Mouse (Mus musculus) left cerebral cortex, adult 11 months (tissue): Measurements from ENCODE around the gene Usp16.

Experiments
- DNase-seq: peaks from one replicate; pipeline ENCODE4 v3.0.0; 2022; ENCODE audit warnings: low spot score

Usp16 gene

DNA sequence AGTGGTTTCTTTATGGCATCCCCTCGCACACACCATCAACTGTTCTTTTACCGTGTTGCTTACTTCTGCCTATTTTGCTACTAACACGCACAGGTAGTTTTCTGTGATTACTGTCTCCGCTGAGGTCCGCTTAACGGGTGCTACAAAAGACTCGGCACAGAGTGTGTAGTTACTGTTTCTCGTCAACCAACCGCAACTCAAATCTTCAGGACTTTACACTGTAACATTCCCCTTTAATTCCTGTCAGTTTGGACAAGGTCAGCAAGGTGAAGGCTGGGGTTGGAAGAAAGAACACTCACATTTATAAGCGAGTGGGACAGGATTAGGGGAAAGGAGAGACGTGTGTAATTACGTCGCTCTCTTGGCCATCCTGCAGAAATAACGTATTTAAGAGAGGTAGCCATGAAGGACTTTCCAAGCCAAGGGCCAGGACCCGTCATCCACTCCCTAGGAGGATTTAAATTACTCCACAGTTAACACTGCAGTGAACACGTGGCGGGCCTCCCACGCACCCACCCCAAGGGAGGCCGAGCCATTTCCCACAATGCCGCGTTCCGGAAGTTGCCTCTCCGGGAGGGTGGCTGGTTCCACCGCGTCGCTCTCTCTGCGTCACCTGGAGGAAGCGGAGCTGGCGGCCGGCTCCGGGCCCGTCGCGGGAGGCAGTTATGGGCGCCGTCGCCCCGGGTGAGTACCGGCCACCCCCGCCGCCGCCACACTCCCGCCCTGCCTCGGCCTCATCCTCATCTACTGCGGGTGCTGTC lies at the start of gene Usp16:
Gene Usp16, plus strand, starts transcription at position 285 of the 761 bp plus-strand sequence.
- DNase-seq, result peak; percentile 82

- DNase-seq, result no peak
Measured at GRCm38 (mm10) chr16:87405001-87405400, 49.5 kb upstream of the Usp16 start.

- no peak for DNase-seq
Measured at GRCm38 (mm10) chr16:87420662-87421061, 33.8 kb upstream of the Usp16 start.

GRCm38 (mm10) chr16:87427516-87427915 lies 27.0 kb upstream of the Usp16 start:
- DNase-seq, result no peak

GRCm38 (mm10) chr16:87432033-87432814 lies 22.3 kb upstream of the Usp16 start, which contains the start of gene Ltn1:
Ltn1 (minus strand) TSS chr16:87432612.
- DNase-seq, result peak; percentile 98

GRCm38 (mm10) chr16:87434266-87434665 lies 20.2 kb upstream of the Usp16 start:
- no peak for DNase-seq

DNA sequence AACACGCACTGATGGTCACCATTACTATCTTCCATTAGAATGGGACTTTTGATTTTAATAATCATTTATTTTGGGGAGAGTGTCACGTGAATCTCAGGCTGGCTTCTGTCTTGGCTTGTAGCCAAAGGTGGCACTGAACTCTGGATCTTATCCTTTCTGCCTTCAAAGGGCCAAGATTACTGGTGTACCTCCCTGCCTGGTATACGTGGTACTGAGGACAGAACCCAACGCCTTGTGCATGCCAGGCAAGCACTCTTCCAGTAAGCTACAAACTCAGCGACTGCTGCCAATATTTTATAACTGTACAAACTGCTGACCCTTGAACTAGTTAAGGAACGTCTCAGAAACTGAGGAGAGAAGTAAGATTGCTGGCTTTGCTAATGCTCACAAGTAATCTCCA lies 19.6 kb upstream of the Usp16 start:
- DNase-seq, result no peak

- no peak for DNase-seq
Measured at GRCm38 (mm10) chr16:87435411-87436205, 18.9 kb upstream of the Usp16 start.

DNA sequence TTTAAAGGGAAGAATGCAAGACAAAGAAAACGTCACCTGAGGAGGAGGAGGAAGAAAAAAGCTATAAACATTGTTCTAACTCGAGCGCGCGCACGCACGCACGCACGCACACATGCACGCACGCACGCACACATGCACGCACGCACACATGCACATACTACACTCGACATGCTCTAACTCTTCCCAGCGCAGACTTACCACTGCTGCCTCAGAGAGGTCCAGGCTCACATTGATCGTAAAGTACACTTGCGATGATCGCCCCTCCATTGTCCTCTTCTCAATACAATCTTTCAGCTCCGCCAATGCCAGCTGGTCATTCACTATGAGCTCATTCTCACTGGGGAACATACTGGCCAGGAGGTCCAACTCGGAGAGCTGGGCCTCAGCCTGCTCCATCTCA lies 17.4 kb upstream of the Usp16 start:
- no peak for DNase-seq

DNA sequence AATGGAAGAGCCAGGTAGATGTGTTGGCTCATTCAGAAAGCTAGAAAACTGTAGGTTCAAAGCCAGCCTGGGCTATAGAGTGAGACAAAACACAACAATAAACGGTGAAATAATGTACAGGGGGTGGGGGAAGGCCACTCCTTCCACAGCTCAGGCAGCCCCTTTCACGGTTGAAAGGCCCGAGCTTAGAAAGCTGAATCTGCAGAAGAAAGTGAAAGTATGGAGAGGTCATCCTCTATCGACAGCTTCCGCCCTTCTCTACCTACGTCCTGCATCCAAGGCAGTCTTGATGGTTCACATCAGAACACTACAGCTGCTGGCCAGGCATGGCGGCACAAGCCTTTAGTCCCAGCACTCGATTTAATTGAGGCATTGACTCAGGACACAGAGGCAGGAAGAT lies 15.8 kb upstream of the Usp16 start:
- DNase-seq, result no peak

DNA sequence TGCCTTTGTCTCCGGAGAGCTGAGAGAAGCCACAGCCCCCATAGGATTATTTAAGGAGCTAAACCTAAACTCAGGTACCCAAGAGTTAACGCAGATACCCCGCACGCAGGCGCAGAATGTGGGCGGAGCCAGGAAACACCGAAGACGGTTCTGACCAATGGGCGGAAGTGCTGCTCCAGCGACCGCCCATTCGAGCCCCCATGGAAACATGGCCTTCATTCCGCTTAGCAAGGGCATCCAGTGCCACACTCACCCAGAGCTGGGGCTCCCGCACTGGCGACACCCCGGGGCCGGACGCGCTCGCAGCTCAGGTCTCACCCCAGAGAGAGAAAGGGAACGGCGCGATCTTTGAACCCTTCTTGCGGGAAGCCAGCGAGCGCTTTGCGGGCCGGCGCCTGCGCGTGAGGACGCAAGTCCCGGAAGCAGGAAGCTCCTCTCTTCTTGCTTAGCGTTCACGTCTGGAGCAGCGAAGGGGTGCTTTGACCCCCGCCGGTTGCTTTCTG lies 14.3 kb upstream of the Usp16 start, which contains the start of gene Rwdd2b:
Gene Rwdd2b, minus strand, starts transcription at position 390 of the 503 bp plus-strand sequence.
- peak; percentile 88 for DNase-seq

GRCm38 (mm10) chr16:87441089-87441488 lies 13.4 kb upstream of the Usp16 start:
- no peak for DNase-seq

DNA sequence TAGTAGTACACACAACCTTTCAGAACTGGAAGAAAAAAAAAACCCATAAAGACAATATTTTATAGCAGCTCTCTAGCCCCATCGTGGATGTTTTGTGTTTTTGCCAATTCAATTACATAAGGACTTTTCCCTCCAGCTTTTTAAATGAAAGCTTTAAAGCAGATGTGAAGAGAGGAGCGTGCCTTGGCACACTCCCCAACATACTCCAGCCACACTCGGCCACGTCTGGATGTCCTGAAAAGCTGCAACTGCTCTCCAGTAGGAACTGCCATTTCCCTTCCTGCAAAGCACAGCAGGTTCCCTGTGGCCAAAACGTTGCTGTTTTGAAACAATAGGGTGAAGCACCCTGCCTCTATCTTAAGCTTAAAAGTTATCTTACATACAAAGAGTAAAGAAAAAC lies 12.2 kb upstream of the Usp16 start:
- no peak for DNase-seq

- DNase-seq, result no peak
Measured at GRCm38 (mm10) chr16:87443245-87443644, 11.3 kb upstream of the Usp16 start.

GRCm38 (mm10) chr16:87444071-87444470 lies 10.4 kb upstream of the Usp16 start:
- no peak for DNase-seq

GRCm38 (mm10) chr16:87445110-87445509 lies 9.4 kb upstream of the Usp16 start:
- DNase-seq, result no peak

DNA sequence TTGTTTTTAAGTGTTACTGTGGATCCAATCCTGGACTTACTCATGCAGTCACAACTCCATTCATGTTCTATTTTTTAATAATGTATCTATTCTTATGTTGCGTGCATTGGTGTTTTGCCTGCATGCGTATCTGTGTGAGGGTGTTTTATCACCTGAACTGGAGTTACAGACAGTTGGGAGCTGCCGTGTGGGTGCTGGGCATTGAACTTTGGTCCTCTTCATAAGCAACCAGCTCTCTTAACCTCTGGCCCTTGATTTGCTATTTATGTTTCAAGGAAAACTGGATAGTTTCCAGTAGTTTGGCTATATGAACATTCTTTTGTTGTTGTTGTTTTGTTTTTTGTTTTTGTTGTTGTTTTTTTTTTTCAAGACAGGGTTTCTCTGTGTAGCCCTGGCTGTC lies 9.0 kb upstream of the Usp16 start:
- no peak for DNase-seq

- no peak for DNase-seq
Measured at GRCm38 (mm10) chr16:87453226-87453625, 1.3 kb upstream of the Usp16 start.

DNA sequence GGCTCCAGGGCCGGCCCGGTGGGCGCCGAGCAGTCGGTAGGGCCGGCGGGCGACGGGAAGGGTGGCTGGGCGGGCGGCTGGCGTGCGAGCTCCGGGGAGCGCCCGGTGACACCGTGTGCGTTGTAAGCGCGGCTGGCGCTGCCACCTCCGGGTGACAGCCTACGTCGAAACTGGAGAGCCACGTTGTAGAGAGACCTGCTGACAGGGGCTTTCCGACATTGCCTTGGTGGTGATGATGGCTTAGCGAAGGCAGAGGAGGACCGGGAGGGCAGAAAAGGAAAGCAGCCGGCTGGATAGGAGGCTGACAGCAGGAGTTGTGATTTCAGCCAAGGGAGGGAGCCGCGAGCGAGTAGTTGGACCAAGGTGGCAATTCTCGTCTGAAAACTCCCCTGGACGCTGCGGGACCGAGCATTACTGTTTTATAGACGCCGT lies 693 bp downstream of the Usp16 start:
- DNase-seq, result no peak

- DNase-seq, result no peak
Measured at GRCm38 (mm10) chr16:87458752-87459151, 4.2 kb downstream of the Usp16 start.

DNA sequence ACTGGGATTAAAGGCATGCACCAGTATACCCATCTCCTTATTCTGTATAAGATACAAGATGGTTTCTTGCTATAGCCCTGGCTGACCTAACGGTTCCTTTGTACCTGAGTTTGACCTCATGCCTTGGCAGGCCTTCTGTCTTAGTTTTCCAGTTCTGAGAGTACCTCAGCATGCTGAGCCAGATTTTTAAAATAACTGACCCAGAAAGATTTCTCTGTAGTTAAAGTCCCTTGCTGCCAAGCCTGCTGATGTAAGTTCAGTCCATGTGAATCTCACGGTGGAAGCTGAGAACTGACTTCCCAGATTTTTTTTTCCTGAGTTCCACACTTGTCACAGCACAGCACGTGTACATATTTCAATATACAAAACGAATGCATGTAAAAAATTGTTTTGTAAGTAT lies 16.1 kb downstream of the Usp16 start:
- no peak for DNase-seq

GRCm38 (mm10) chr16:87484367-87484766 lies 29.9 kb downstream of the Usp16 start:
- no peak for DNase-seq
